Mouse (Mus musculus) stomach, embryonic 15.5 days (tissue): ENCODE results near the gene Rab3il1. TPM values are rescaled to one million over a fixed set of nuclear protein-coding genes. Genes with fewer than 3 reads are reported as not detected.

Experiments used
- polyA plus RNA-seq: library from polyadenylated mRNA; unstranded; fragments of >200 nt; fragmentation: Nextera tagmentation; extraction: Ambion mirVana; gene quantifications from 2 replicates; pipeline ENCODE4 v1.2.1, GENCODE M21; 2015

The Rab3il1 gene
- polyA plus RNA-seq, 1 experiment from 2014 or later = 40.7 TPM

Other genes starting within 250 kb of the Rab3il1 start
- 0.12 TPM in 1 of 2 replicates, not detected in the other for gene Scgb2a2, start 154.1 kb upstream of the Rab3il1 start, polyA plus RNA-seq
- gene Incenp, start 102.1 kb upstream of the Rab3il1 start, polyA plus RNA-seq = 93.9 and 95.5 TPM in 2 replicates
- 1,700 and 1,987 TPM in 2 replicates for gene Fth1, start 21.1 kb upstream of the Rab3il1 start, polyA plus RNA-seq
- gene Best1, start within 50 bp of the Rab3il1 start, polyA plus RNA-seq = 0.80 TPM in 2 replicates
- gene Fads3, start 39.9 kb downstream of the Rab3il1 start, polyA plus RNA-seq = 17.2 and 17.6 TPM in 2 replicates
- 125 and 139 TPM in 2 replicates for gene Fads2, start 100.1 kb downstream of the Rab3il1 start, polyA plus RNA-seq
- gene Fads1, start 181.2 kb downstream of the Rab3il1 start, polyA plus RNA-seq = 111 and 122 TPM in 2 replicates
- 473 and 509 TPM in 2 replicates for gene Tmem258, start 202.3 kb downstream of the Rab3il1 start, polyA plus RNA-seq
- 86.3 and 92.0 TPM in 2 replicates for gene Fen1, start 202.5 kb downstream of the Rab3il1 start, polyA plus RNA-seq
- 17.5 and 17.8 TPM in 2 replicates for gene Myrf, start 239.1 kb downstream of the Rab3il1 start, polyA plus RNA-seq